13 mouse cellular contexts compared by ENCODE assay signal in the genomic region with DNA sequence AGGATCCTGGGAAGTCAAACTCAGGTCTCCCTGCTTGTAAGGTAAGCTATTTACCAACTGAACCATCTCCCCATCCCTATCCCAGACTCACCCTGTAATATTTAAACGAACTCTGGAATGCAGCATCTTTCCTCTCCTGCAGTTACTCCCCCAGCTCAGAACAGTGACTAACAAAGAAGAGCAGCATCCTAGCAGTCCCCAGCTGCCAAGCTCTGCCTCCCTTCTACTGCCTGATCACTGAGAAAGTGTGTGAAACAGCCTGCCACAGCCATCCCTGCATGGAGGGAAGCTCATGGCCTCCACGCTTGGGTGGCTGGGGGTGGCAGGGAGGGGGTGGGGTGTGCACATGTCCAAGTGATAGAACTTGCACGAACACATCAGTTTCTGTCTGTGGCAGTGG.
"Had no signal": no experiment of that assay in that cellular context is flagged by ENCODE, and none has a peak within 500 bp of the region (broad histone marks: within the 10 kb centered on the region; RNA-seq: fewer than 3 reads in every experiment).

No protein-coding gene starts in this region.

- H3K4me1 ChIP-seq: intestine, embryonic 15.5 days; limb, embryonic 10.5 days; liver, embryonic 15.5 days; midbrain, embryonic 13.5 days; stomach, embryonic 15.5 days had no signal

- H3K9me3 ChIP-seq: intestine, embryonic 15.5 days; limb, embryonic 10.5 days; liver, embryonic 15.5 days; midbrain, embryonic 13.5 days; stomach, embryonic 15.5 days had no signal

- H3K9ac ChIP-seq: intestine, embryonic 15.5 days; liver, embryonic 15.5 days; midbrain, embryonic 13.5 days; stomach, embryonic 15.5 days had no signal

- H3K4me3 ChIP-seq: intestine, embryonic 15.5 days; limb, embryonic 10.5 days; liver, embryonic 15.5 days; midbrain, embryonic 13.5 days; stomach, embryonic 15.5 days had no signal

- H3K4me2 ChIP-seq: intestine, embryonic 15.5 days; liver, embryonic 11.5 days; liver, embryonic 15.5 days; midbrain, embryonic 13.5 days; stomach, embryonic 15.5 days had no signal

- H3K27me3 ChIP-seq: intestine, embryonic 15.5 days; liver, embryonic 15.5 days; midbrain, embryonic 13.5 days; stomach, embryonic 15.5 days had no signal

- H3K36me3 ChIP-seq: intestine, embryonic 15.5 days; limb, embryonic 10.5 days; liver, embryonic 15.5 days; midbrain, embryonic 13.5 days; stomach, embryonic 15.5 days had no signal

- DNase-seq: kidney, adult 18-20 months; kidney, postnatal 10 days; kidney, postnatal 4 days; lung, adult 2 months; lung, postnatal 36 days; thymus, postnatal 36 days had no signal

- ATAC-seq: intestine, embryonic 15.5 days; lung, postnatal 0 days; midbrain, embryonic 13.5 days had no signal

- H3K27ac ChIP-seq: intestine, embryonic 15.5 days; limb, embryonic 10.5 days; liver, embryonic 15.5 days; midbrain, embryonic 13.5 days; stomach, embryonic 15.5 days had no signal
